Mouse (Mus musculus): ENCODE measurements around the gene Asah2.

- TF ChIP-seq CTCF (IDR thresholded peaks at IDR 0.05; ENCODE audit: low read depth): no peak
- TF ChIP-seq EP300 (IDR thresholded peaks at IDR 0.05; ENCODE audit: low read depth): no peak
These were observed 40.3 kb downstream of the Asah2 start for GRCm38 (mm10) chr19:32067669-32068068.

All from heart, postnatal 0 days (tissue).